Mouse (Mus musculus) myocyte (in vitro differentiated cells): Measurements from ENCODE around the gene Myom3.

Experiments used
- MAX ChIP-seq: IDR thresholded peaks from one replicate; pipeline ENCODE4 v1.6.1; 2011; ENCODE audit warnings: low read depth, mild to moderate bottlenecking, control low read depth
- POLR2A ChIP-seq: IDR thresholded peaks from one replicate; pipeline ENCODE4 v1.6.1; 2011; ENCODE audit warnings: low read depth, mild to moderate bottlenecking, control low read depth, moderate library complexity; ENCODE audit not compliant: insufficient read length
- USF1 ChIP-seq: IDR thresholded peaks from one replicate; pipeline ENCODE4 v1.6.1; 2011; ENCODE audit warnings: low read depth, mild to moderate bottlenecking, control low read depth, moderate library complexity

GRCm38 (mm10) chr4:135838925-135839292 lies 79.4 kb downstream of the Myom3 start:
- no peak for TF ChIP-seq POLR2A
- TF ChIP-seq USF1, result no peak
- TF ChIP-seq MAX, result no peak
